Mouse (Mus musculus) cerebellum, adult 9-10 months (tissue): ENCODE measurements around the gene Hspa2.
A peak's percentile ranks its signal among the peaks of the same experiment; 100 is the strongest.

Experiments used
- DNase-seq: peaks from one replicate; pipeline ENCODE4 v3.0.0; 2022

The Hspa2 gene

DNA sequence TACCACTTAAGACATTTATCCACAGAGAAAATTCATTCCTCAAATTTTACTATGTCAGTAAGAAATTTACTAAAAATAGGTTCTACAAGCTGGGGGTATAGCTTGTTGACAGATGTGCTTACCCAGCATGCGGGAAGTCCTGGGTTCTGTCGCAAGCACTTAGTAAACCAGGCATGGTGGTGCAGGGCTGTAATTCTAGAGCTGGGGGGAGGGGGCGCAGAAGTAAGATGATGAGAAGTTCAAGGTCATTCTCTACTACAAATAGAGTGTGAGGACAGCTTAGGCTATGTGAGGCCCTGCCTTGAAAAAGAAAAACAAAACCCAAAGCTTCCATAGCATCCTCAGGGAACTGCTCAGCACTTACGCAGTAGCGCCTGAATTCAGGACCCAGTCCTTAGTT is 25.4 kb upstream of the Hspa2 start:
- DNase-seq, result no peak

DNA sequence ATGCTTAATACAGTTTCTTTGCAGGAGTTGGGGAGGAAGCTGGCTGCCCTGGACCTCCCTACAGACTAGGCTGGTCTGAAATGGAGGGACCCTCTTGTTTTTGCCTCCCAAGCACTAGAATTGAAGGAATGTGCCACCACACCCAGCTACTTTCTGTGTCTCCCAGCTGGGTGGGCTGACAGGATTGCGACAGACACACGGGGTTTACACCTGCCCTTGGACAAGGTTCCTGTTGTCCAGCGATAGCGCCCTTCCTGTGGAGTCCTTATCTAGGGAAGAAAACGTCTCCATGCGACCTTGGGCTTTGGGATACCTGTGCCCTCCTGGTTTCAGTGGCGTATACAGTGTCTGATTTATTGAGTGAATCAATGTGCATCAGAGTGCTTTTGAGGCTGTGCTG is 23.8 kb upstream of the Hspa2 start:
- no peak for DNase-seq

DNA sequence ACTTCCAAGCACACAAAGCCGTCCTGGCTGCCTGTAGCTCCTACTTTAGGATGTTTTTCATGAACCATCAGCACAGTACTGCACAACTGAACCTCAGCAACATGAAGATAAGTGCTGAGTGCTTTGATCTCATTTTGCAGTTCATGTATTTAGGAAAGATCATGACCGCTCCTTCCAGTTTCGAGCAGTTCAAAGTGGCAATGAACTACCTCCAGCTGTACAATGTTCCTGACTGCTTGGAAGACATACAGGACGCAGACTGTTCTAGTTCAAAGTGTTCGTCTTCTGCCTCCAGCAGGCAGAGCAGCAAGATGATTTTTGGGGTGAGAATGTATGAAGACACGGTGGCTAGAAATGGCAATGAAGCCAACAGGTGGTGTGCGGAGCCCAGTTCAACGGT is 18.6 kb upstream of the Hspa2 start:
- DNase-seq, result no peak

DNA sequence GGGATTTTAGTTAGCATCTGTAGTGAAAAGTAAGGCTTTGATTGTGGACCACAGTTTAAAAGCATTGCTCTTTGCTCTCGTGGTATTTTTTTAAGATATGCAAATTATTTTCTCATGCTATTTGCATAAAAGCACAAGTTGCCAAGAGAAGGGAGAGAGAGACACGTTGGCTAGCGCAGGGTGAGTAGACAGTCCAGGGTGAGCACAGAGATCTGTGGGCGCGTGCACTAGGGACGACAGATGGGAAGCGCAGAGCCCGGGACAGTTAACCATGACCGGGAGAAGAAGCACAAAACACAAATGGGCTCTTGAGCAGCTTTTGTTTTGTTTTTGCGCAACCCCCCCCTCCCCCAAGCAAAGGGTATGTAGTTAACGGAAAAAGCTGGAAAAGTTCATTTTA is 15.2 kb upstream of the Hspa2 start:
- DNase-seq, result no peak

DNA sequence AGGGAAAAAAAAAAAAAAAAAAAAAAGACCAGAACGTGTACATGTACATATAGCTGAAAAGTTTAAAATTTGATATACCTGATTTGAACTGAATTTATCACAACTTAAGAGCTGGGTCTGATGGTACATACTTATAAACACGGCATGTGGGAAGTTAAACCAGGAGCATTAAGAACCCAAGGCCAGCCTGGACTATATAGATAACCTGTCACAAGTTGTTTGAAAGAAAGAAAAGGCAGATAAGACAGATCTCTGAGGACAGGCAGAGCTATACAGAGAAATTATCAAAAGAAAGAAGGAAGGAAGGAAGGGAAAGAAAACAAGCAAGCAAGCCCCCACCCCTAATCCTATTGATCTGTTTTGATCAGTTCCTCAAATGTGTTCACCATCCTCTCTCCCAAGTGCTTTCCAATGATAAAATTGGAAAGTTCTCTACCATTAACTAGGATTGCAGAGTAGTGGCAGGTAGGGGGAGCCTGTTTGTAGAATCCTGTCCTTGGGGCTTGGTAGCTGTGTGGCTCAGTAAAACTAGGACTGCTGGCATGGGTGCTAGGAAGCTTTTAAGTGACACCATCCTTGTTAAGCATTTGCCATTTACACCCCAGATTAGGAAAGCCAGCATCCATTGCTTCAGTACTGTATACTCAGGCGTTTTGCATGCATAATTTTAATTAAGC is 12.2 kb upstream of the Hspa2 start:
- DNase-seq, result no peak

DNA sequence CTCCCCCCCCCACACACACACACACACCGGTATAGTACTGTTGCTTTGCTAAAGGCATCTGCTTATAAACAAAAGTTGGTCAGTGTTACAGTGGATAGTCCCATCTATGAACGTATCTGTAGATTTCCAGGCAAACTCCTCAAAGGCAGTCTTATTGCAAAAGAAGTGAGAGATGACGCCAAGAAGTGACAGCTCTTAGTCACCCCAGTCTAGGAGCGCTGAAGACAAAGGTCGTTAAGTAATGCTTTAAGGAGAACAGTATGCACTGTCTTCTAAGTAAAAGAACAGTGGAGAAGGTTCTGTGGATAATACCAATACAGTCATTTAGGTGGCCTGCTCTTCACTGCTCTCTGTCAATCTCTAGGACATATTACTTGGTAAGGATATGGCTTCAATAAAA is 11.0 kb upstream of the Hspa2 start:
- DNase-seq, result no peak

DNA sequence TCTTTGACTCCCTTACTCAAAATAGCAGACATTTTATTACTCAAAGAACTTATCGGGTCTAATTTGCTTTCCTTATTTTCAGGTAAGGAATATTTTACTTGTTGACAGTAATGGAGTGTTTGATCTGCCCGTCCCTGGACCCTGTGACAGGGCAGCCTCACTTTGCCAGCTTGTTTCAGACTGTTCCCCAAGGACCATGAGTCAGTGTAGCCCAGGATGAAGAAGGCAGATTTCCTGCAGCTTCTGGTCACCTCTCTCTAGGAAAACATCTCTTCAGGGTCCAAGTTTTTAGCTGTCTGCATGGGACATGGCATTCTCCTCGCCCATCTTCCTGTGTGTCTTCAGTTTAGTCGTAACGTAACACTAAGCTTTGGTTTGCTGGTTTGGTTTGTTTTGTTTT is 6.7 kb upstream of the Hspa2 start:
- DNase-seq, result no peak

DNA sequence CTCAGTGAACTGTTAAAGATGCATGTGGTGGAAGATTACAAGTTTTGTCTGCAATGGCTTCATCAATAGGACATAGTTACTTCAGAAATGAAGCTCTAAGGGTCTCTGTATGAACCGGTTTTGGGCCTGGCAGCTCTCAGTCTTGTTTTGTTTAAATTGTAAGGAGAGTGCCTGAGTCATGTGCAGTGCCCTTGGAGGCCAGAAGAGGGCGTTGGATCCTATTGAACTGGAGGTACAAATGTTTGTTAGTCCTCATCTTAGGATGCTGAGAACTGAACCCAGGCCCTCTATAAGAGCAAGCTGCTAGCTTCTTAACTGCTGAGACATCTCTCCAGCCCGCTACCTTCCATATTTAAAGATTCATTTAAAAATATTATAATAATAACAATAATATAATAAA is 2.3 kb upstream of the Hspa2 start:
- DNase-seq, result no peak

DNA sequence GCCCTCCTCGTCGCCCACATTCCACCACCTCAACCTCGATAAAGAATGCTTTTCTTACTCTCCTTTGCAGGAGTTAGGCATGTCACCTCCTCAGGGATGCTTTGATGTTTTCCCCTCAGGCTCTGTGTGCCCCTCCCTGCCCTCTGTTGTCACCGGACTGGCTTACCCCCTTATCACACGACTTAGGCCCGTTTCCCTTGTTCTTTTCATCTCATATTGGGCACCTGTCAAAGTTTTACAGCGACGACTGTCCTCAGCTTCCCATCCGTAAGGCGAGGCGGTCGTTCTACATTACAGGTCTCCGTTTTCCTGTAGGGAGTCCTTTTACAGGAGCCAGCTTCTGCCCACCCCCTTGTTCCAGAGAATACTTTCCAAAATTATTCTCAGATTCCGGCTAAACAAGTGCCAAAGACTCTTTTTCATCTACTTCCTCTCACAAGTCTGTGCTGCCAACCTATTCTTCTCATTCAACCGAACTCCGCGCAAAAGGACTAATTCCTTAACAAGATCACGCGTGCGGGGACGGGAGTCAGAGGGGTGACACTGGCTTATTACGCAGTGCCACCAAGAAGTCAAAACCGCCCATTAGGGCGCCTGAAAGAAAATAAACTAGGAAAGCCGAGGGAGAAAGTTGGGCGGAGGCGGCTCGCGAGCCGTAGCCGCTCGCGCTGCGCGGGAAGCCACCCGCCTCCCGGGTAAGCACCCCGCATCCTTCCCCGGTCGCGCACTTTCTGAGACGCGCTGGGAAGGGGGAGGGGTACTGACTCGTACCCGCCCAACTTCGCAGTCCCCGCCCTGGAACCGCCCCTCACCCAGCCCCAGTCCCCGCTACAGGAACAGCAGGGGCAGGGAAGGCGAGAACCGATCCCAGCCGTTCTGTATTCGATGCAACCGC is 738 bp upstream of the Hspa2 start:
- DNase-seq, result no peak

DNA sequence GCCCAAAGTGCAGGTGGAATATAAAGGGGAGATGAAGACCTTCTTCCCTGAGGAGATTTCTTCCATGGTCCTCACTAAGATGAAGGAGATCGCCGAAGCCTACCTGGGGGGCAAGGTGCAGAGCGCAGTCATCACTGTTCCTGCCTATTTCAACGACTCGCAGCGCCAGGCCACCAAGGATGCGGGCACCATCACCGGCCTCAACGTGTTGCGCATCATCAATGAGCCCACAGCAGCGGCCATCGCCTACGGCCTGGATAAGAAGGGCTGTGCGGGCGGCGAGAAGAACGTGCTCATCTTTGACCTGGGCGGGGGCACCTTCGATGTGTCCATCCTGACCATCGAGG is 833 bp downstream of the Hspa2 start:
- DNase-seq, result no peak

DNA sequence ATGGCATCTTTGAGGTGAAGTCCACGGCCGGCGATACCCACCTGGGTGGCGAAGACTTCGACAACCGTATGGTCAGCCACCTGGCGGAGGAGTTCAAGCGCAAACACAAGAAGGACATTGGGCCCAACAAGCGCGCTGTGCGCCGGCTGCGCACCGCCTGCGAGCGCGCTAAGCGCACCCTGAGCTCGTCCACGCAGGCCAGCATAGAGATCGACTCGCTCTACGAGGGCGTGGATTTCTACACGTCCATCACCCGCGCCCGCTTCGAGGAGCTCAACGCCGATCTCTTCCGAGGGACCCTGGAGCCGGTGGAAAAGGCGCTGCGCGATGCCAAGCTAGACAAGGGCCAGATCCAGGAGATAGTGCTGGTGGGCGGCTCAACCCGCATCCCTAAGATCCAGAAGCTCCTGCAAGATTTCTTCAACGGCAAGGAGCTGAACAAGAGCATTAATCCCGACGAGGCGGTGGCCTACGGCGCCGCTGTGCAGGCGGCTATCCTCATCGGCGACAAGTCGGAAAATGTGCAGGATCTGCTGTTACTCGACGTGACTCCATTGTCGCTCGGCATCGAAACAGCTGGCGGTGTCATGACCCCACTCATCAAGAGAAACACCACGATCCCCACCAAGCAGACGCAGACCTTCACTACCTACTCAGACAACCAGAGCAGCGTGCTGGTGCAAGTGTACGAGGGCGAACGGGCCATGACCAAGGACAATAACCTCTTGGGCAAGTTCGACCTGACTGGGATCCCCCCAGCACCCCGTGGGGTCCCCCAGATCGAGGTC is 1.4 kb downstream of the Hspa2 start:
- DNase-seq, result peak; percentile 51

DNA sequence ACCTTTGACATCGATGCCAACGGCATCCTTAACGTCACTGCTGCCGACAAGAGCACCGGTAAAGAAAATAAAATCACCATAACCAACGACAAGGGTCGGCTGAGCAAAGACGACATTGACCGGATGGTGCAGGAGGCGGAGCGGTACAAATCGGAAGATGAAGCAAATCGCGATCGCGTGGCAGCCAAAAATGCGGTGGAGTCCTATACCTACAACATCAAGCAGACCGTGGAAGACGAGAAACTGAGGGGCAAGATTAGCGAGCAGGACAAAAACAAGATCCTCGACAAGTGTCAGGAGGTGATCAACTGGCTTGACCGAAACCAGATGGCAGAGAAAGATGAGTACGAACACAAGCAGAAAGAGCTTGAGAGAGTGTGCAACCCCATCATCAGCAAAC is 2.0 kb downstream of the Hspa2 start:
- DNase-seq, result peak; percentile 26

DNA sequence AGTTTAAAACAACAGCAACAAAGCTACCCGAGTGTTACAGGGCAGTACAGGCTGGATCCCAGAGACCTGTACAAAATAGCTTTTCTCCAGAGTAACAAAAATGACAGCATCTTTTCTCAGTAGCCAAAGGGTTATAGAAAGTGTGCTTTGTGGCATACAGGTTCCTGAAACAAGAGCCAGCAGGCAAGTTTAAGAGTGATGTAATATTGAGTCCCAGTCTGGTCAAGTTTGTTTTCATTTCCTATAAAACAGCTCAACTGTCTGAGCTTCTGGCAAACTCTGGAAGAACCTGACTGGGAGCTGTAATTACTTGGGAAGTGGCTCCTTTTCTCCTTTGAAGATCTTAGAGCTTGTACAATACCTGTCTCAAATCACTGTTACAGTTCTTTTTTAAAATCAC is 3.2 kb downstream of the Hspa2 start:
- DNase-seq, result no peak

DNA sequence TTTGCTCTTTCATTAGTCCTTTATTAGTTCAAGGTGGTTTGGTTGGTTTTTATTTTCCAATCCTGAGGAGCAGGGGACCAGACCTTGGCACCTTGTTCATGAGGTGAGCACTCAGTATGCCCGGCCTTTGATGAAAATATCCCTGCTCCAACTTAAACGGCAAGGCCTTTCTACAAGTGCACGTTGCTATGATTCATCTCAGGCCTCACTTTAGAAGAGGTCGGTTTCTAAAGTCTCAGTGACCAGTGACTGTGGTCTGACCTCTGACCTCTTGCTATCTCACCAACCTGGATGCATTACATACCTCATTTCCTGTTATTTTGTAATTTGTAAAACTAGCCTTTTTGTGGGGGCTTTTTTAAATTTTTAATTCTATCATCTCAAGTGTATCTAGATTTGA is 5.2 kb downstream of the Hspa2 start:
- DNase-seq, result no peak

DNA sequence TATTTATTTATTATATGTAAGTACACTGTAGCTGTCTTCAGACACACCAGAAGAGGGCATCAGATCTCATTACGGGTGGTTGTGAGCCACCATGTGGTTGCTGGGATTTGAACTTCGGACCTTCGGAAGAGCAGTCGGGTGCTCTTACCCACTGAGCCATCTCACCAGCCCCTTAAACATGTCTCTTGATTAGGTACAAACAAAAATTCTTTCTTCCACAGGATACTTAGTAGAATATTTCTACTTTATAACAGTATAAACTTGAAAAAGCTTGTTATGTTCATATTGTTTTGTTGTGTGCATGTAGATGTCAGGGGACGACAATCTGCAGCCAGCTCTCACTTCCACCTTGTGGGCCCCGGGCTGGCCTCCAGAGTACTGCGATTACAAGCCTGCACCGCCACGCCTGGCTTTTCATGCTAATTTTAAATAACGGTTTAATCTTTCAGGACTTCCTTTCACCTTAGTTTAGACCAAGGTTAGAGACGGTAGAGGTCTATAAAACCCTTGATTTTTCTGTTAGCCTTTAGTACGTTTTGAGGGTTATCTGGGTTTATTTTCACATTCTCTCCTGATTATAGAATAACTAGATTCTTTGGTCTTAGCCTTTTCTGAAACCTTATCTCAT is 11.5 kb downstream of the Hspa2 start:
- DNase-seq, result no peak

DNA sequence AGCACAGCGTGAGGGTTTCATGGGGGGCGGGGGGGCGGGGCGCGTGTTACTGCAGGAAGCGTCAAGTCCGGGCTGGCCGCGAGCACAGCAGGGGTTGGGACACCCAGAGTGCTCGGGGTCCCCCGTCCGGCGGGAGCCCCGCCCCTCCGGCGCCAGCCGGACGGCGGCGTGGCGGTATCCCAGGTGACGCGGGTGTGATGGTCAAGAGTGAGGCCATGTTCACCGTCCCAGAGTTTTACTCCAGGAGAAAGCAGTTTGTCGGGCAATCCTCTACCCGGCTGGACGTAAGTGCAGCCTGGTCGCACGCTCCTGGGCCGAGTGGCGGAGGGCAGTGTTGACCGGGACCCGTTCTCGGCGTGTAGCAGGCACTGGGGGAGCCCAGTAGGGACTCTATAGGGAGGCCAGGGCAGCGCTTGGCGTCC is 13.5 kb downstream of the Hspa2 start, which contains the start of gene Ppp1r36:
Ppp1r36 (plus strand) TSS at position 106 of the 422 bp plus-strand sequence.
- DNase-seq, result no peak

DNA sequence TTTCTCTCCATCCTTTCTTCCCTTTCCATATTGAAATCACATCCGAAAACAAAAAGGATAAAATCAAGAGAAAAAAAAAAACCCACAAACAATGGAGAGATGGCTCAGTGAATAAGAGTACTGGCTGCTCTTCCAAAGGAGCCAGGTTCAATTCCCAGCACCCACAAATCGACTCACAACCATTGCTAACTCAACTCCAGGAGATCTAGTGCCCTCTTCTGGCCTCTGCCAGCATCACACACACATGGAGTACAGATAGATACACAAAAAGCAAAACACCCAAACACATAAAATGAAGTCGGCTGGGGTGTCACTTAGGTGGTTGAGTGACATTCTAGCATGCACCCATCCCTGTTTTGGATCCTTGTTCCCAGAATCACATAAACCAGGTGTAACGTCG is 14.4 kb downstream of the Hspa2 start:
- no peak for DNase-seq

DNA sequence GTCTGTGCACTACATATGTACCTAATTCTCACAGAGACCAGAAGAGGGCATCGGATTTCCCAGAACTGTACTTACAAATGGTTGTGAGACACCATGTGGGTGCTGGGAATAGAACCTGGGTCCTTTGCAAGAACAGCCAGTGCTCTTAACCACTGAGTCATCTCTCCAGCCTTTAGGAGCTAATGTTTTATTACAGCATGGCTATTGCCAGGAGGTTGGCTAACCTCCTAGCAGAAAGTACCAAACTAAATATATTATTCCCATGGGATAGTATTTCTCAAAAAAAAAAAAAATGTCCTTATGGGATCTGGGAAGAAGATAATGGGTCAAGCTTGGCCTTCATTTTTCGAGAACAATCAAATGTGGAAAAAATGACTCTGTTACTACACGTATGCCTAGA is 21.3 kb downstream of the Hspa2 start:
- DNase-seq, result no peak

DNA sequence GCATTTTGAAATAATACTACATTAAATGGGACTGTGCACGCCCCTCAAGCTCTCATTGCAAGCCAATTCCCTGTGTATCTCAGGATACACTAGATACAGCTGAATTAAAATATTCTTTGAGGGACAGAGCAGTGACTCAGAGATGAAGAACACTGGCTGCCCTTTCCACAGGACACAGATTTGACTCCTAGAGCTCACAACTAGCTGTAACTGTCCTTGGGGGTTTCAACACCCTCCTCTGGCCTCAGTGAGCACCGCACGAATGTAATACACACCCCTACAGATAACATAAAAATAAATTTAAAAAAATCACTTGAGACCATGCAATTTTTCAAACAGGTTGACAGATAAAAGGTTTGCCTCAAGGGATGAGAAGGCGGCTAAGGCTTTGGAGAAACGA is 23.6 kb downstream of the Hspa2 start:
- no peak for DNase-seq

DNA sequence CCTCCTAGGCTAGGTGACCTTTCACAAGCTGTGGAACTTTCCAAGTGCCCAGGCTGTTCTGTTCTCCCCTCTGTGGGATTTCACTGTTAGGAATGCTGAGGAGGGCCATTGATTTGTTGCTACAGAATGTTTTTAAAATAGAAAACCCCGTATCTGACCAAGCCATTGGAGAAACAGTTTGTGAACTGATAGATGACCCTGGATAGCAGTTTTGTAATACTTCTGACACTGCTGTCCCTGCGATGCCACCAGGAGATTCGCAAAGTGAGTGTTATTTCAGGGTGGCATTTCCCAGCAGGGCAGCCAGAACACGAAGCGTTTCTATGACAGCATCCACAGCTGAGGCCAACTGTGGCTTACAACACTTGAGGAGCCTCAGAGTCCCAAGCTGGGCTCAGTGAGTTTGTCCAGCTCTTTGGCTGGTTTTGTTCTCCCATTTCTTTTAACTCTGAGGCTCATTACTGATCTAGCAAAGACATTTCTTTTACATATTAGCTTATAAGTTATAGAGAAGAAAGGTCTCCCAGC is 27.0 kb downstream of the Hspa2 start:
- DNase-seq, result no peak

DNA sequence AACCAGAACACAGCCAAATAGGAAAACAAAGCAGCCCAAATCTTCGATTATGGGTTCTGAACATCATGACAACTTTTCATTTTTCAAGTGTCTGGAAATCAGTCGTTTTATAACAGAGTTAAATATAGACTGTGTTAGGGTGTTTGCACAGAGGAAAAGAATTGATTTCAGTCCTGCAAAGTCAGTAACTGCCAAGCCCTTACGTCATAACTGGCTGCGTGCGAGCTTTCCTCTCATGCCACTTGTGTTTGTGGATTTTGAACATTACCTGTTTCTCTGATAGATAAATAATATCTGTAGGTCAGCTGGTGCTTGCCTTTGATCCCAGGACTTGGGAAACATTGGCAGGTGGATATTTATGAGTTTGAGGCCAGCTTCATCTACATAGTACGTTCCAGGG is 27.5 kb downstream of the Hspa2 start:
- DNase-seq, result no peak

DNA sequence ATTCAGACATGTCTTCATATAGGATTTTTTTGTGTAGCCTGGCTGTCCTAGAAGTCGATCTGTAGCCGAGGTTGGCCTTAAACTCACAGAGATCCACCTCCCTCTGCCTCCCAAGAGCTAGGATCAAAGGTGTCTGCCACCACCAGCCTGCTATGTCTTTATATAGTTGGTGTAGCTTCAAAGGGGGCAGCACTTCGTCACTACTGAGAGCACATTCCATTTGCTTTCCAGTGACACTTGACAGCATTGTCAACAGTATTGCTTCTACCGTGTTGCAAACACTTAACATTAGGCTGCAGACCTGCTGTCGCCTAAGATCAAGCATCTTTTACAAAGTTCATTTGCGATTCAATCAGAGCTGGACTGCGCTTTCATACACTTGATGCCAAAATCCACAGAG is 30.1 kb downstream of the Hspa2 start:
- DNase-seq, result no peak

DNA sequence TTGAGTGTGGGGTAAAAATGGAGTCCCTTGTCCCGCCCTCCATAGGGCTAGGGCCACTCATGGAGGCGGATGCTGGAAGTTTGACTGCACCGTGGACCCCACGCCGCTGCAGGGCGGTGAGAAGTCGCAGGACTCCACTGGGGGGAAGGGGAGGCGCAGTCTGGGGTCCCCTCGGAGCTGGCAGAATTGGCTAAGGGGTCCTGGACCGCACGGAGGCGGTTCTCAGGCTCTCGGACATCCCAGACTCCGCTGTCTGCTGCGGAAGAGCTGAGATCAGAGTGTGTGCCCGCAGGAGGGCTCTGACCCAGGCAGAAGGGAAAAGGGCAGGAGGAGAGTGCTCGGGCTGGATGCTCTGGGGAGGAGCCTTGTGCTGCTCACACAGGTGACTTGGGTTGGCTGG is 31.1 kb downstream of the Hspa2 start:
- no peak for DNase-seq
